Mouse (Mus musculus) stomach, embryonic 15.5 days (tissue): ENCODE results near the gene Ddx28. TPM values are rescaled to one million over a fixed set of nuclear protein-coding genes. Genes with fewer than 3 reads are reported as not detected.
"Not testable (repeated sequence)": the region's sequence is repeated elsewhere in the genome, so short reads cannot be mapped to it uniquely, and the experiment has no call there.

Experiments used
- ATAC-seq: fragments of 200-750 bp; cut with Nextera tagmentation; 2 replicates; pipeline ENCODE4 v1.8.0; 2017; ENCODE audit warnings: low read depth, moderate number of reproducible peaks, moderate TSS enrichment; ENCODE audit not compliant: insufficient read depth, low FRiP score
- H3K27ac ChIP-seq: fragments of 300-500 bp; sonication (generic); 2 replicates; pipeline ENCODE4 v1.5.1; 2015; ENCODE audit warnings: mild to moderate bottlenecking, inconsistent platforms
- H3K27me3 ChIP-seq: fragments of 300-500 bp; sonication (generic); replicated peaks from 2 replicates; pipeline ENCODE4 v1.6.1; 2015; ENCODE audit warnings: inconsistent platforms
- H3K36me3 ChIP-seq: fragments of 300-500 bp; sonication (generic); 2 replicates; pipeline ENCODE4 v1.6.1; 2015; ENCODE audit warnings: inconsistent platforms
- H3K4me1 ChIP-seq: fragments of 300-500 bp; sonication (generic); 2 replicates; pipeline ENCODE4 v1.6.1; 2015; ENCODE audit warnings: inconsistent platforms
- H3K4me2 ChIP-seq: fragments of 300-500 bp; sonication (generic); 2 replicates; pipeline ENCODE4 v1.6.1; 2015; ENCODE audit warnings: mild to moderate bottlenecking, inconsistent platforms
- H3K4me3 ChIP-seq: fragments of 300-500 bp; sonication (generic); replicated peaks from 2 replicates; pipeline ENCODE4 v1.5.1; 2015; ENCODE audit warnings: inconsistent platforms
- H3K9ac ChIP-seq: fragments of 300-500 bp; sonication (generic); 2 replicates; pipeline ENCODE4 v1.6.1; 2015; ENCODE audit warnings: inconsistent platforms
- H3K9me3 ChIP-seq: fragments of 300-500 bp; sonication (generic); 2 replicates; pipeline ENCODE4 v1.6.1; 2016; ENCODE audit warnings: inconsistent platforms
- WGBS: fragments of 180-500 bp; shearing (Covaris S2); methylation state at CpG from one replicate; pipeline ENCODE4 v1.1.7; 2015; 5-methylcytosine and 5-hydroxymethylcytosine counted together
- polyA plus RNA-seq: library from polyadenylated mRNA; unstranded; fragments of >200 nt; fragmentation: Nextera tagmentation; extraction: Ambion mirVana; gene quantifications from 2 replicates; pipeline ENCODE4 v1.2.1, GENCODE M21; 2015

Gene Ddx28
- polyA plus RNA-seq, 1 experiment from 2014 or later, result 15.3 TPM

DNA sequence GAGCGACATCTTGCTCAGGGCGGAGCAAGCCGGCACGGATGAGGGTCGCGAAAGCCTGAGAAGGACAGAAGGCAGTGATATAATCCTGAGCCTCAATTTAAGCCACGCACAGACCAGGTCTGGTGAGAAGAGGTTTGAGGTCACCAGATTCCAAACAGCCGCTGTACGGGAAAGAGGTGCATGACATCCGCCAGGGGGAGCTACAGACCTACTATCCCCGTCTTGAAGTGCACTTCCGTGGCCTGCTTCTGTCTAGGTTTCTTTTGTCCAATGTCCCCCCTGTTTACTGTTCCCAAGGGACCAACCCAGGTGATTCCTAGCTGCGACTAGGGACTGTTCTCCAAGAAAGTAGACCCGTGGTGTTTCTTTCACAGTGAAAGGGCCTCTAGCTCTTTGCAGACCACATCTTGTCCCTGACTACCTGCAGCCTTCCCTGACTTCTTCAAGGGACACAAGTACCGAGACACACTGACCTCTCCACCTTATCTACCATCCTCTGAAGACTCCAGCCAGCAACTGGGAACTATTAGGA is 20.8 kb downstream of the Ddx28 start, which contains the start of gene Dus2:
Dus2 (plus strand) TSS at position 482 of the 532 bp plus-strand sequence.
- H3K9ac ChIP-seq, result no peak within 1 kb of the TSS
- ATAC-seq, result peak; percentile 65; the same call in 1 of the 2 replicates
- H3K36me3 ChIP-seq, result no peaks in the 10 kb centered on the region
- no peak within 1 kb of the TSS for H3K4me3 ChIP-seq
- H3K4me2 ChIP-seq, result peak within 1 kb of the TSS; percentile 34; the same call in 1 of the 2 replicates
- no peak within 1 kb of the TSS for H3K27ac ChIP-seq
- H3K9me3 ChIP-seq, result no peaks in the 10 kb centered on the region
- 9% methylated on average over 15 of the region's 15 CpGs for WGBS
- H3K4me1 ChIP-seq, result peaks cover 4% of the 10 kb centered on the region; the same call in 1 of the 2 replicates
- H3K27me3 ChIP-seq, result no peaks in the 10 kb centered on the region

DNA sequence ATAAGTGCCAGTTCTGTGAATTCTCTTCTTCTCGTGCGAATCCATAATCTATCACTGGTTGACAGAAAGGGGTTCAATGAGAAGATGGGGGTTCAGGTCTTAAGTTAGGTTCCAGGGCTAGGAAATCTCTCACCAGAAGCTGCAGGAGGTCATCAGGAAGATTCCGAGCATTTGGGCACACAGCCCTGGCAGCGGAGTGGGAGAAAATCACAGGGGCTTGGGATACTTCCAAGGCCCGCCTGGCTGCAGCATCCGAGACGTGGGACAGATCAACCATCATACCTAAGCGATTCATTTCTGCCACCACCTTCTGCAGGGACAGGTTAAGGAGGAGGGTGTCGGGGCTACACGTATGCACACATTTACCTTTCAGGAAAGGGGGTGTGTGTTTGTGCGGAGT is 23.1 kb downstream of the Ddx28 start:
- 84% methylated on average over 11 of the region's 11 CpGs for WGBS
- Histone ChIP-seq H3K9me3 (no peaks in the 10 kb centered on the region), H3K4me1 (peaks cover 4% of the 10 kb centered on the region; the same call in 1 of the 2 replicates), H3K27ac (no peak overlapping the region), H3K4me2 (no peak overlapping the region), H3K36me3 (no peaks in the 10 kb centered on the region), H3K4me3 (no peak overlapping the region), H3K27me3 (no peaks in the 10 kb centered on the region), H3K9ac (no peak overlapping the region)
- no peak for ATAC-seq

DNA sequence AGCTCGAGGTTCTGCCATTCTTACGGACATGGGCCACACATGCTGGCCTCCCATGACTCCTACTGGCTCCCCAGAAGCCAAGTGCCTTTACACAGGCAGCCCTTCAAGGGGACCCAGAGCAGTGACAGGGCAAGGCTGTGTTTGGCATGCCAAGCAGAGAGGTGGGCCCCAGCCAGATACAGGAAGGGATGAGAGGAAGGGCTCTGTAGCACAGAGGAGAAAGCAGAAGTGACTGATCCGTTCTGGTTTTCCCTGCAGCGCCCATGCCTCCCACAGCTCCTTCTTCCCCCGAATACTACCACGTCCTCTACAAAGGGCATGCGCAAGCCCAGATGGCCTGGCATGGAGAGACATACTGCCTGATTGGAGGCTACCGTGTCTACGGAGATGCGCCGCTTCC is 28.3 kb downstream of the Ddx28 start:
- not testable (repeated sequence) for H3K9me3 ChIP-seq, H3K9ac ChIP-seq, H3K36me3 ChIP-seq, H3K4me2 ChIP-seq, ATAC-seq, H3K27me3 ChIP-seq, H3K27ac ChIP-seq, H3K4me1 ChIP-seq, H3K4me3 ChIP-seq
- 72% methylated on average over 11 of the region's 11 CpGs for WGBS

DNA sequence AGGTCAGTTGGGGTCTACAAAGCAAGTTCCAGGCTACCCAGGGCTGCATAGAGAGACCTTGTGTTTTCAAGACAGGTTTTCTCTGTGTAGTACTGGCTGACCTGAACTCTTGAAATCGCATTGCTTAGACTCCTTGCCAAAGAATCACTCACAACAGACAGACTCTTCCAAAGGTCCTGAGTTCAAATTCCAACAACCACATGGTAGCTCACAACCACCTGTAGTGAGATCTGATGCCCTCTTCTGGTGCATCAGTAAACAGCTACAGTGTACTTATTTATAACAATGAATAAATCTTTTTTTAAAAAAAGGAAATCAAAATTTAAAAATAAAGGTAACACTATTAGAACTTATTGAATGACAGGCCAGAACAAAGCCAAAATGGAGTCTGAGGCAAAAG is 30.5 kb downstream of the Ddx28 start:
- no peak overlapping the region for H3K27ac ChIP-seq
- ATAC-seq, result no peak
- H3K27me3 ChIP-seq, result no peaks in the 10 kb centered on the region
- H3K4me3 ChIP-seq, result no peak overlapping the region
- H3K36me3 ChIP-seq, result no peaks in the 10 kb centered on the region
- WGBS, result 91% methylated on average over 1 of the region's 1 CpGs
- no peak overlapping the region for H3K9ac ChIP-seq
- no peaks in the 10 kb centered on the region for H3K4me1 ChIP-seq
- no peak overlapping the region for H3K4me2 ChIP-seq
- H3K9me3 ChIP-seq, result no peaks in the 10 kb centered on the region

DNA sequence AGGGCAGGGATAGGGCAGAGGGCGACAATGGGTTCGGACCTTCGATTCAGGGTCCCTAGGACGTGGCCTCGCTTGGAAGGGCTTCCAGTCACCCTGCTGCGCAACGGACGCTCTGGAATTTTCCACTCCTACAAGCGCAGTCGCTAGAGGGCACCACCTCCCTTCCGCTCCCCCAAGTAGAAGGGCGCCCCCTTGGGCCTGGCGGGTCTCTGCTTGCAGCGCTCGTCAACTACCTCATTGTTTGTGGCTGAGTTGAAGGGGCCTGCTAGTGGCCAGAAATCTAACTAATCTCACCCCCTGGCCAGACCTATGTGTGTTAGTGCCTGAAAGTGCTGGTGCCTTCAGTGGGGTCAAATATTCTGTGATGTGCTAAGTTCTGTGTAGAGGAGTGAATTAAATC is 32.4 kb downstream of the Ddx28 start, which contains the start of gene Dpep3:
Dpep3 (minus strand) TSS at position 105 of the 400 bp plus-strand sequence.
- no peaks in the 10 kb centered on the region for H3K27me3 ChIP-seq
- H3K27ac ChIP-seq, result no peak within 1 kb of the TSS
- no peak within 1 kb of the TSS for H3K4me3 ChIP-seq
- no peaks in the 10 kb centered on the region for H3K9me3 ChIP-seq
- no peaks in the 10 kb centered on the region for H3K4me1 ChIP-seq
- ATAC-seq, result no peak
- no peaks in the 10 kb centered on the region for H3K36me3 ChIP-seq
- no peak within 1 kb of the TSS for H3K4me2 ChIP-seq
- WGBS, result 91% methylated on average over 15 of the region's 15 CpGs
- H3K9ac ChIP-seq, result no peak within 1 kb of the TSS

DNA sequence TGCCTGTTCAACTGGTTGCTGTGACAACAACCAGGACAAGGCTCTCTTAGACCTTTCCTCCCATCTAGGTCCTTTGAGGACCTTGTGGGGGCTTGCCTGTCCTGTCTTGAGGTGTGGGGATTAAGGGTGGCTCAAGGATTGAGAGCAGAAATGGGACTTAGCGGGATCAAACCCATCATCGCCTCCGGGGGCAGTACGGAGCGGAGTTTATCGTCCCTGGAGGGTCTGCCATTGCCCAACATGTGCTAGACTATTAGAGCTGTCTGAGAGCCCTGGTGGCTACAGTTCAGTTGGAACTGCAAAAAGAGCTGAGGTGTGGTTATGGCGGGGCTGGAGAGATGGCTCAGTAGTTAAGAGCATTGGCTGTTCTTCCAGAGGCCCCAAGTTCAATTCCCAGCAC is 36.3 kb downstream of the Ddx28 start:
- Histone ChIP-seq H3K4me1 (no peaks in the 10 kb centered on the region), H3K27ac (no peak overlapping the region), H3K9me3 (no peaks in the 10 kb centered on the region), H3K27me3 (no peaks in the 10 kb centered on the region), H3K4me2 (no peak overlapping the region), H3K4me3 (no peak overlapping the region), H3K36me3 (no peaks in the 10 kb centered on the region), H3K9ac (no peak overlapping the region)
- ATAC-seq, result no peak
- 71% methylated on average over 7 of the region's 7 CpGs for WGBS

DNA sequence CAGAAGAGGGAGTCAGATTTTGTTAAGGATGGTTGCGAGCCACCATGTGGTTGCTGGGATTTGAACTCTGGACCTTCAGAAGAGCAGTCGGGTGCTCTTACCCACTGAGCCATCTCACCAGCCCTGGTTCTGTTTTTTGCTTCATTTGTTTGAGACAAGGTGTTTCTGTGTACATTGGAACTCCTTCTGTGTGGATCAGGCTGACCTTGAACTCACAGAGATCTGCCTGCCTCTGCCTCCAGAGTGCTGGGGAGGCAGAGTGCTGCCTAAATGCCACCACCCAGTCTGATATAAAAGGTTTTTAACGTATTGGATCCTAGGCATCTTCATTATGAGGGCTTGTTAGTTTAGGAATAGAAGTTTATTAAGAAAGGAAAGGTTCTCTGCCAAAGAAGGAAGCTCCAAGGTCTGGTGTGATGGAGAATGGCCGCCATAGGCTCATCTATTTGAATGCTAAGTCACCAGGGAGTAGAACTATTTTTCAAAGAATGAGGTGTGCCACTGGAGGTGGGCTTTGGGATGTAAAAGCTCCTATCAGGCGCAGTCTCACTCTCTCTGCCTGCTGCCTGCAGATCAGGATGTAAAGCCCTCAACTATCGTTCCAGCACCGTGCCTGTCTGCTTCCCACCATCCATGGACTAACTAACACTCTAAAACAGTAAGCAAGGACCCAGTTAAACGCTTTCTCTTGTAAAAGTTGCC is 40.5 kb downstream of the Ddx28 start:
- no peak overlapping the region for H3K4me3 ChIP-seq
- H3K36me3 ChIP-seq, result no peaks in the 10 kb centered on the region
- H3K4me1 ChIP-seq, result peaks cover 10% of the 10 kb centered on the region
- H3K4me2 ChIP-seq, result no peak overlapping the region
- no peaks in the 10 kb centered on the region for H3K9me3 ChIP-seq
- no peak for ATAC-seq
- H3K9ac ChIP-seq, result no peak overlapping the region
- no peak overlapping the region for H3K27ac ChIP-seq
- H3K27me3 ChIP-seq, result no peaks in the 10 kb centered on the region
- WGBS, result 72% methylated on average over 8 of the region's 8 CpGs

DNA sequence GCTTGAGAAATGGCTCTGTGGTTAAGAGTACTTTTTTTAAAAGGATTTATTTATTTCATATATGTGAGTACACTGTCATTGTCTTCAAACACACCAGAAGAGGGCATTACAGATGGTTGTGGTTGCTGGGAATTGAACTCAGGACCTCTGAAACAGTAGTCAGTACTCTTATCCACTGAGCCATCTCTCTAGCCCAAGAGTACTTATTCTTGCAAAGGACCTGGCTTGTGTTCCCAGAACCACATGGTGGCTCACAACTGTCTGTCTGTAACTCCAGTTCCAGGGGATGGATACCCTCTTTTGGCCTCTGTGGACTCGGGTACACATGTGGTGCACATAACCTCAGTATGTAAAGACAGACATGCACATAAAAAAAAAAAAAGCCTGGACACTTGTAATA is 42.3 kb downstream of the Ddx28 start:
- Histone ChIP-seq H3K9me3 (no peaks in the 10 kb centered on the region), H3K4me1 (peaks cover 16% of the 10 kb centered on the region), H3K9ac (no peak overlapping the region), H3K4me3 (no peak overlapping the region), H3K36me3 (no peaks in the 10 kb centered on the region), H3K27me3 (no peaks in the 10 kb centered on the region), H3K27ac (no peak overlapping the region), H3K4me2 (no peak overlapping the region)
- WGBS, result 82% methylated on average over 1 of the region's 1 CpGs
- ATAC-seq, result no peak

DNA sequence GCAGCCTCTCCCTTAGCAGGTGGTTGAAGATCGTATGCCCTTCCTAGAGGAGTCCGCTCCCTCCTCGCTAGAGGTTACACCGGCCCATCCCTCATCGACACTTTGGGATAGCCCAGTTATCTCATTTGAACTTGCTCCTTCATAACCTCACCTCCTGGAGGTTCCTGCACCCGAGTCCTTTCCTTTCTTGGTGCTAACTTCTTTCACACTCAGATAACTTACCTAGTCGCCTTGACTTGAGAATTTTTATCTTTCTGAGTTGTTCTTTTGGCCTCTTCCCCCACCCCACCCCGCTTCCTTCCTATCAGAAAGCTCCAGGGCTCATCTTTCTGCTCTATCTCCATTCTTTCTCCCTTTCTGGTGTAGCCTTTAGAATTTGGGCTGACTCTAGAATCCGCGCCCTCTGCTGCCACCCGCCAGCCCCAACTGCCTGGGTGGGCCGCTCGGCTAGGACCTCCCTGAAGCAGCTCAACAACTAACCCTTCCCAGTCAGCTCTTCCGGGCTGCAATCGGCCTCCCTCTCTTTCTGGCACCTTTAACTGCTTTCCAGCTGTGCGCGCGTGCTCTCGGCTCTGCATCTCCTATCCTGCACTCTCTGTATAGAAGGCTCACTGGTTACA is 44.9 kb downstream of the Ddx28 start:
- H3K9me3 ChIP-seq, result no peaks in the 10 kb centered on the region
- peak overlapping the region; percentile 69 for H3K4me2 ChIP-seq
- H3K9ac ChIP-seq, result no peak overlapping the region
- no peaks in the 10 kb centered on the region for H3K27me3 ChIP-seq
- no peaks in the 10 kb centered on the region for H3K36me3 ChIP-seq
- WGBS, result 10% methylated on average over 19 of the region's 19 CpGs
- peak overlapping the region; percentile 94 for H3K27ac ChIP-seq
- peak overlapping the region; percentile 72 for H3K4me3 ChIP-seq
- ATAC-seq, result peak; percentile 48; the same call in 1 of the 2 replicates
- H3K4me1 ChIP-seq, result peaks cover 22% of the 10 kb centered on the region

DNA sequence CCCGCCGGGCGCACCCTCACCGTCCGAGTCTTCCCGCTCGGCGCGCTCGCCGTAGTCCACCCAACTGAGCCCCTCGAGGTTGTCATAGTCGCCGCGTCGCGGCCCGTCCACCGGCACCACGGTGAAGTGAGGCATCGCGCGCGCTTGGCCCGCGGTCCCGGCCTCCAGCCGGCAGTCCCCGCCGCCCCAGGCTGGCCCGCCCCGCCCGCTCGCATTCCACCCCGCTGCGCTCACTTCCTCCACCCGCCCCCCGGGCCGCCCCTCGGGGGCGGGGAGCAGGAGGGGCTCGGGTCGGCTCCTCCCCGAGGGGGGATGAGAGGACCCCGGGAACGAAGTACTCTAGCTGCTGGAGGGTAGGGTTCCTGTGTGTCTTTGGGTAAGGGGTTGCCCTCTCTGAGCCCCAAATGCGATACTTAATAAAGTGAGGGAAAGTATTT is 45.8 kb downstream of the Ddx28 start, which contains the start of gene Slc12a4:
Slc12a4 (minus strand) TSS at position 193 of the 437 bp plus-strand sequence.
- ATAC-seq, result peak; percentile 86
- peak within 1 kb of the TSS; percentile 80 for H3K9ac ChIP-seq
- no peaks in the 10 kb centered on the region for H3K27me3 ChIP-seq
- peak within 1 kb of the TSS; percentile 69 for H3K4me2 ChIP-seq
- no peaks in the 10 kb centered on the region for H3K36me3 ChIP-seq
- H3K4me3 ChIP-seq, result peak within 1 kb of the TSS; percentile 72
- peaks cover 24% of the 10 kb centered on the region for H3K4me1 ChIP-seq
- under 1% methylated on average over 44 of the region's 47 CpGs for WGBS
- no peaks in the 10 kb centered on the region for H3K9me3 ChIP-seq
- H3K27ac ChIP-seq, result peak within 1 kb of the TSS; percentile 94

DNA sequence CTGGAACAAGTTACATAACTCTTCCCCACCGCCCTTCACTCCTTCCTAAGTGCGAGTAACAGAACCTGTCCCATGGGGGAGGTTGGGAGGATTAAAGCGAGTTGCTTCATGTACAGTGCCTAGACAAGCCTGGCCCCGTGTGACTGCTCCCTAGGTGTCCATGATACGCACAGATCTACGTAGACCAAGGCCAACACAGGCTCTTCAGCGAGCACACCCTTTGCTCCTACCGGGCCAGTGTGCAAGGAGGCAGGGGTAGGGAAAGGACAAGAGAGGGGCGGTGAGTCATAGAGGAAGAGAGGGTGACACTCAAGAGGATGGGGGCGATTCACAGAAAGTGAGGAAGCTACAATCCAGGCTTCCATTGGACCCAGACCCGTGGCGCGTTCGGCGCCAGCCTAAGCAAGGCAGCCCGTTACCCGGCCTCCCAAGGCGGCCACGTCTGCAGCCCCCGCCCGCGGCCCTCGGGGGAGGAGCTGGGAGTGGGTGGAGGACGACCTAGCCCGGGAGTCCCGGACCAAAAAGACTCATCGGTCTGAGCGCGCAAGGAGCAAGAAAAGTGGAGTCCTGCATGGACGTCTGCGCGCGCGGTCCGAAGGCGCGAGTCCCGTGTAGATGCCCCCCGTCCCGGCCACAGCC is 46.3 kb downstream of the Ddx28 start:
- H3K27ac ChIP-seq, result peak overlapping the region; percentile 94
- no peaks in the 10 kb centered on the region for H3K36me3 ChIP-seq
- no peaks in the 10 kb centered on the region for H3K27me3 ChIP-seq
- H3K4me1 ChIP-seq, result peaks cover 24% of the 10 kb centered on the region
- H3K9ac ChIP-seq, result peak overlapping the region; percentile 80
- H3K9me3 ChIP-seq, result no peaks in the 10 kb centered on the region
- ATAC-seq, result peak; percentile 48
- peak overlapping the region; percentile 69 for H3K4me2 ChIP-seq
- WGBS, result 2% methylated on average over 40 of the region's 40 CpGs
- peak overlapping the region; percentile 72 for H3K4me3 ChIP-seq
